Mouse (Mus musculus): ENCODE measurements around the gene Ccdc65. TPM values are rescaled to one million over a fixed set of nuclear protein-coding genes. Genes with fewer than 3 reads are reported as not detected.

Ccdc65 gene
- 2.7 and 3.2 TPM in 2 replicates for polyA plus RNA-seq (2011; ENCODE audit: insufficient read length, low read depth, missing spikeins)

DNA sequence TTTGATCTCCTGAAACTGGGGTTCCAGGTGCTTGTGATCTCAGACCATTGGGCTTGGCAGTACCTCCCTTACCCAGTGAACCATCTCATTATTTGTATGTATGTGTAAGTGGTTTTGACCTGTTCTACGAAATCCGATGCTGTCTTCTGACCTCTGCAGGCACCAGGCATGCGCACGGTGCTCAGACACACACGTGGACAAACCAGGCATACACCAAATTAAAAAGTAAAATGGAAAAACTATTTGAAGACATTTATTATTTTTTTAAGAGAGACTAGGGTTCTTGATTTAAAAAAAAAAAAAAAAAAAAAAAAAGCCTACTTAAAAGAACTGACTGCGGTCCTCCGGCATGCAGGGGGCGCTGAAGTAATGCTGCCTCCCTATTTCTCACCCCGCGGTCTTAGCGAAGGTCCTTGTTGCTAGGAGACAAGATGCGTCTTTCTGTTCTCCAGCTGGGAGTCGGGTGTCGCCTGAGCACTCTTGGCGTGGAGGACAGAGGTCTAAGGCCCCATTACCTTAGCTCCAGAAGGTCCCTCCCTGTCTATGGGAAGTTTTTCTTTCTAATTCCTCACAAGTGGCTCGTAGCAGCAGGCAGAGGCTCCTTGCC, at the start of gene Ccdc65:
TSS of gene Ccdc65 (plus strand) at position 442 of the 607 bp plus-strand sequence.
- peak within 1 kb of the TSS; percentile 28; the same call in 1 of the 2 replicates for H3K4me3 ChIP-seq (ENCODE audit: insufficient read depth, low read length)
- H3K27ac ChIP-seq (ENCODE audit: insufficient read depth, low read length), result no peak within 1 kb of the TSS

DNA sequence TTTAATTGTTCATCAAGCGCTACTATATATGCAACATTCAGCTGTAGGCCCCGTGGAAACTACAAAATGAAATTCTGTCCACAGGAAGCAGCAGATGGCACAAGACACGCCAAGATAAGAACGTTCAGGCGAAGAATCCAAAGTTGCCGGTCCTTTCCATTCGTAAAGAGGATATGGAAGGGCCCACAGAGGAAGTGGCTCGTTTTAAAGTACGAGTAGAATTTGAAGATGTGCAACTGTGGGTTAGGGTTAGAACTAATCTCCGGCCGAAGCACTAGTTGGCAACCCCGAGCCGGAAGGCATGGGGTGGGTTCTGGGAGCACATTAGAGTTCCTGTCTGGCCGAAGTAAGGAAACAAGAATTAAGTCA, 45.8 kb upstream of the Ccdc65 start:
- Histone ChIP-seq H3K4me1 (ENCODE audit: control insufficient read depth, insufficient read depth, low read length) (no peaks in the 10 kb centered on the region; the same call in 1 of the 2 replicates), H3K27ac (ENCODE audit: insufficient read depth, low read length) (peak overlapping the region; percentile 82), H3K4me3 (ENCODE audit: insufficient read depth, low read length) (peak overlapping the region; percentile 77)
- TF ChIP-seq POLR2A (IDR thresholded peaks at IDR 0.05; ENCODE audit: low read depth, low read length) (no peak; the same call in 1 of the 2 replicates), CTCF (IDR thresholded peaks at IDR 0.05; ENCODE audit: borderline replicate concordance, insufficient read depth, low read length) (no peak)

More for the DNA sequence above, at the start of gene Ccdc65:
- no peaks in the 10 kb centered on the region for H3K4me1 ChIP-seq (ENCODE audit: control insufficient read depth, insufficient read depth, low read length)
- peak; percentile 36; the same call in 1 of the 2 replicates for TF ChIP-seq POLR2A (IDR thresholded peaks at IDR 0.05; ENCODE audit: low read depth, low read length)
- TF ChIP-seq CTCF (IDR thresholded peaks at IDR 0.05; ENCODE audit: borderline replicate concordance, insufficient read depth, low read length), result peak; percentile 34; the same call in 1 of the 2 replicates

DNA sequence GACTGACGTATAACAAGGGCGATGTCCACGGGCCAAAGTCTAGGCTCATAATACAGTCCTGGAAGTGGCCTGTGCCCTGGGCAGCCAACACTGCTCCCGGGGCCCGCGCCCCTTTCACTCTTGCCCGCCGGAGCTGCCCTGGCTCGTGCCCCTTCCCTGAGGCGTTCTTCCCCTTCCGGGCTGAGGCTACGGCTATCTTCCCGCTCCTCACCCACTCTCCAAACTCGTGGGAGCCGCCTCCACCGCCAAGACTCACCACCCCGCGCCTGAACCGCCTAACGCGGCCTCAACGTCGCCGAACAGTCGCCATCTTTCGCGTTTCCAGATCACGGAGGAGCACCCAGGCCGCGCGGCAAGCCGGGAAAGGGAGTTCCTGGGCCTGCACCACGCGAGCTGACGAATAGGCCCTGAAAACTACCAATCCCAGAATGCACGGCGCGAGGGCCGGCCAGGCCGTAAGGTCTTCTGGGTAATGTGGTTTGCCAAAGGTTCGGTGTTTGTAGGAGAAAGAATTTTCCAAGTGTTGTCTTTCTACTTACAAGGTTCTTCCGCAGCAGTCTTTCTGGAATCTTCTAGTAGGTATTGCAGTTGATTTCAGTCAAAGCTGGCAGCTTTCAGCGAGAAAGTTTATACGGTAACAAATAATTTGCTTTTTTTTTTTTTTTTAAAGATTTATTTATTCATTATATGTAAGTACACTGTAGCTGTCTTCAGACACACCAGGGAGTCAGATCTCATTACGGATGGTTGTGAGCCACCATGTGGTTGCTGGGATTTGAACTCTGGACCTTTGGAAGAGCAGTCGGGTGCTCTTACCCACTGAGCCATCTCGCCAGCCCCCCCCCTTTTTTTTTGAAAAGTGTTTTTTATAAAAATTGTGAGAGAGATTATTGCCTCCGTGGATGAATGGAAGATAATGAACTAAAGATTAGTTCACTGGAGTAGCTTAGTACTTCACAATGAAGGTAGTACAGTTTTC, 45.2 kb upstream of the Ccdc65 start, which contains the start of gene Ddx23:
TSS of gene Ddx23 (minus strand) at position 328 of the 979 bp plus-strand sequence.
- H3K4me1 ChIP-seq (ENCODE audit: control insufficient read depth, insufficient read depth, low read length), result no peaks in the 10 kb centered on the region; the same call in 1 of the 2 replicates
- peak within 1 kb of the TSS; percentile 77 for H3K4me3 ChIP-seq (ENCODE audit: insufficient read depth, low read length)
- peak within 1 kb of the TSS; percentile 82 for H3K27ac ChIP-seq (ENCODE audit: insufficient read depth, low read length)
- TF ChIP-seq POLR2A (IDR thresholded peaks at IDR 0.05; ENCODE audit: low read depth, low read length), result peak; percentile 94
- no peak for TF ChIP-seq CTCF (IDR thresholded peaks at IDR 0.05; ENCODE audit: borderline replicate concordance, insufficient read depth, low read length)

DNA sequence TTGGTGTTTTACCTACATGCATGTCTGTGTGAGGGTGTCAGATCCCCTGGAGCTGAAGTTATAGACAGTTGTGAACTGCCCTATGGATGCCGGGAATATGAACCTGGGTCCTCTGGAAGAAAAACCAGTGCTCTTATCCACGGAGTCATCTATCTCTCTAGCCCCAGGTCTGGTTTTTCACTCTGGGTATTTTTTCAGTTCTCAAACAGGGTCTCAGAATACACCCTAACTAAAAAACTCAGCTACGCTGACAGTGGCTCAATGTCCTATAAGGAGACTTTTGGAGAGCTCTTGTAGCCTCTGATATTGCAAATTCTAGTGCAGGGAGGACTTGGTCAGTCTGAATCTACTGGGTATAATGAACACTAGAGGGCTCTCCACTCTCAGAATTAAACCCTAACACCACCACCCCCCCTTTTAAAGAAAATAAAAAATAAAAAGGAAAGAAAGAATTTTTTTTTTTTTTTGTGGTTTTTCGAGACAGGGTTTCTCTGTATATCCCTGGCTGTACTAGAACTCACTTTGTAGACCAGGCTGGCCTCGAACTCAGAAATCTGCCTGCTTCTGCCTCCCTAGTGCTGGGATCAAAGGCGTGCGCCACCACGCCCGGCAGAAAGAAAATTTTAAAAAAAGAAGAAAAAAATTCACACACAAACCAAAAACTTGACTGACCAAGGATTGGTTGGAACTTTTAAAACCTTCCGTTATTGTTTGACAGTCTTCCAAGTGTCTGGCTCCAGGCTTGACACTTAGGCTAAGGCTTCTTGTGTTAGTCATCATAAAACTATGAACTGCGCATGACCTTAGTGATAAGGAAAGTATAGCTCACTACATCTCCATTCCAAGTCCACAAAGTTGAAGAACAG, 43.7 kb upstream of the Ccdc65 start:
- H3K4me3 ChIP-seq (ENCODE audit: insufficient read depth, low read length), result no peak overlapping the region
- H3K4me1 ChIP-seq (ENCODE audit: control insufficient read depth, insufficient read depth, low read length), result no peaks in the 10 kb centered on the region; the same call in 1 of the 2 replicates
- no peak overlapping the region for H3K27ac ChIP-seq (ENCODE audit: insufficient read depth, low read length)
- no peak for TF ChIP-seq POLR2A (IDR thresholded peaks at IDR 0.05; ENCODE audit: low read depth, low read length)
- no peak for TF ChIP-seq CTCF (IDR thresholded peaks at IDR 0.05; ENCODE audit: borderline replicate concordance, insufficient read depth, low read length)

DNA sequence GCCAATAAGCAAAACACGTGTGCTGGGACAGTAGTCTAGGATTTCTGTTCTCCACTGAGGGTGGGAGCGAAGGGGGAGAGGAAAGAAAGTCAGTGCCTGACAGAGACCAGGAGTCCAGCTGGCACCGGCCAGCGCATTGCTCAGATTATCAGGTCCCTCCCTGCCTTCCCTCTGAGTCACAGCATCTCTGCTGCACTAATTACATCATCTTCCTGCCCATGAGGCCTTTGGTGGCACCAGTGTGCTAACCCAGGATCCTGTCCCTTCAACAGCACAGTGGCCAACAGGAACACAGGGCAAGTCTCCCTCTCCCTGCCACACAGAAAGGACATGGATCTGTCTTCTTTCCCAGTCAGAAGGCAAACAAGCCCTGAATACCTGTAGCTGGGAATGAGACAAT, 35.4 kb upstream of the Ccdc65 start:
- no peak for TF ChIP-seq POLR2A (IDR thresholded peaks at IDR 0.05; ENCODE audit: low read depth, low read length)
- 0 out of 2 replicates have a peak, but pooled peaks cover 3% of the 10 kb centered on the region for H3K4me1 ChIP-seq (ENCODE audit: control insufficient read depth, insufficient read depth, low read length)
- no peak overlapping the region for H3K4me3 ChIP-seq (ENCODE audit: insufficient read depth, low read length)
- no peak overlapping the region for H3K27ac ChIP-seq (ENCODE audit: insufficient read depth, low read length)

DNA sequence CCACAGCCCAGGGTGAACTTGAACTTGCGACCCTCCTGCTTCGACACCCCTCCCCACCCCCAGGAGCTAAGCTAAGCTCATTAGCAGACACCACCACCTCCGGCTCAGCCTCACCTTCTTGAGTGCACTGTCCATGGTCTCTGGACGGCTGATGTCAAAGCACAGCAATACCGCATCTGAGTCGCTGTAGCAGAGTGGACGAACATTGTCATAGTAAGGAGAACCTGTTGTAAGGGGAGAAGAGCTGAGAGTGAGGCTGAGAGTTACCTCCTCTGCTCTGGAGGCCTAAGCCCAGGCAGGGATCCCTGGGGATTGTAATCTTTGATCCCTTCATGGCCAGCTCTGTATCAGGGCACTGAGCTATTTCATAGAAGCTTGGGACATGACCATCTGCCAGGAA, 34.3 kb upstream of the Ccdc65 start:
- no peak overlapping the region for H3K4me3 ChIP-seq (ENCODE audit: insufficient read depth, low read length)
- H3K4me1 ChIP-seq (ENCODE audit: control insufficient read depth, insufficient read depth, low read length), result 0 out of 2 replicates have a peak, but pooled peaks cover 3% of the 10 kb centered on the region
- no peak for TF ChIP-seq POLR2A (IDR thresholded peaks at IDR 0.05; ENCODE audit: low read depth, low read length)
- TF ChIP-seq CTCF (IDR thresholded peaks at IDR 0.05; ENCODE audit: borderline replicate concordance, insufficient read depth, low read length), result no peak
- no peak overlapping the region for H3K27ac ChIP-seq (ENCODE audit: insufficient read depth, low read length)

DNA sequence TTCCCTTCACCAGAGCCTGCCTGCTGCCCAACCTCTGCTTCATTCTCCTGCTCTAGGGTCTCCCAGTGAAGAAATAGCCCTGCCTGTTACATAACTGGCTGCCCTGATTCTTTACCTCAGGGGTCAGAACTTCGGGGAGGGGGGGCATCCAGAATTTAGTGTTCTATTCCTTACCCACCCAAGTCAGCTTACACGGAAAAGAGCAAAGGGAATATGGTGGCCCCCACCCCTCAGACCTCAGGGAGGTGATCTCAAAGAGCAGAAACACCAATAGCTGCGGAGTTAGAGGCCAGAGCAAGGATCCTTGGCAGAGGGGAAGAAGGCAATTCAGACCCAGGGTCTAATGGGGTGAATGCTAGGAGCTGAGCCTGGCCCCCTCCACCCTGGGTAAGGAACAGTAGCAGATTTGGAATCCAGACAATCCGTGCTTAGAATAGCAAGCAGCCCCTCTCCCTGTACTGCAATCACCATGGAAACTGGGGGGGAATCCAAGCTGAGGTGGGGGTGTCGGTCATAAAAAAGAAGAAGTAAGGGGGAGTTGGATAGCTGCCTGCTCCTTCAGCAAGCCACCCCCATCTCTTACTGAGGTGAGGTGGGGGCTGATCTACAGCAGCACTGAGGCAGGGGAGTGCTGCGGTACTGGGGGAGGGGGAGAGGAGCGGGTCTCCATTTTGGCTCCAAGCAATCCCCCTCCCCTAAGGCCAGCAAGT, 33.6 kb upstream of the Ccdc65 start:
- H3K27ac ChIP-seq (ENCODE audit: insufficient read depth, low read length), result no peak overlapping the region
- 0 out of 2 replicates have a peak, but pooled peaks cover 3% of the 10 kb centered on the region for H3K4me1 ChIP-seq (ENCODE audit: control insufficient read depth, insufficient read depth, low read length)
- no peak overlapping the region for H3K4me3 ChIP-seq (ENCODE audit: insufficient read depth, low read length)
- TF ChIP-seq CTCF (IDR thresholded peaks at IDR 0.05; ENCODE audit: borderline replicate concordance, insufficient read depth, low read length), result no peak
- TF ChIP-seq POLR2A (IDR thresholded peaks at IDR 0.05; ENCODE audit: low read depth, low read length), result no peak

DNA sequence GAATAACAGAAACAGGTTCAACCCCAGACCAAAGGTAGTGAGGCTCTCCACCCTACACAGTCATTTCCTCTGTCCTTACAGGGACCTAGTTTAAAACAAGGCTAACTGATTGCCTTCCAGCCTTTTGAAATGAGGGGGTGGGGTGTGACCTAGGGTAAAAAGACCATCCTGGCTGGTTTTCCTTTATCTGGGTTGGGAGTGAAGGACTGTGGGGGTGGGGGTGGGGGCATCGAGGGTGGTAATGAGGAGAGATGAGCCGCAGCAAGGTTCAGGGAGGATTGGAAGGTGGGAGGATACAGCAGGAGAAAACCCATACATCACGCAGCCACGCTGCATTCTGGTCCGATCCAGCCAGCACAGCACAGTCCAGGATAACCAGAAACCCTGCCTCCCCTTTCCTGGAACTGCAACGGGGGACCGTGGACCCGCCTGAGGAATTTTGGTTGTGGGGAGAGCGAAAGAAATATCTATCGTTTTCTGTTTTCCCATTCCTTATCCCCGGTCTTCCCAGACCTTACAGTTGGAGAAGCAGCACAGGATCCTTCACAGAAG, 32.9 kb upstream of the Ccdc65 start:
- no peak for TF ChIP-seq CTCF (IDR thresholded peaks at IDR 0.05; ENCODE audit: borderline replicate concordance, insufficient read depth, low read length)
- no peak for TF ChIP-seq POLR2A (IDR thresholded peaks at IDR 0.05; ENCODE audit: low read depth, low read length)
- Histone ChIP-seq H3K4me3 (ENCODE audit: insufficient read depth, low read length) (0 out of 2 replicates have a peak overlapping the region, but pooled peaks have one; percentile 53), H3K4me1 (ENCODE audit: control insufficient read depth, insufficient read depth, low read length) (0 out of 2 replicates have a peak, but pooled peaks cover 3% of the 10 kb centered on the region), H3K27ac (ENCODE audit: insufficient read depth, low read length) (no peak overlapping the region)

Data from embryonic fibroblast, embryonic 13.5 days (primary cell).